Mouse (Mus musculus) liver, embryonic 14.5 days (tissue): ENCODE measurements around the gene Spon1.

Source experiments
- CTCF ChIP-seq: IDR thresholded peaks from 2 replicates; pipeline ENCODE4 v1.5.1; 2016; ENCODE audit warnings: antibody characterized with exemption, low read depth, control low read depth
- EP300 ChIP-seq: IDR thresholded peaks from 2 replicates; pipeline ENCODE4 v1.6.1; 2016; ENCODE audit warnings: antibody characterized with exemption, low read depth

DNA sequence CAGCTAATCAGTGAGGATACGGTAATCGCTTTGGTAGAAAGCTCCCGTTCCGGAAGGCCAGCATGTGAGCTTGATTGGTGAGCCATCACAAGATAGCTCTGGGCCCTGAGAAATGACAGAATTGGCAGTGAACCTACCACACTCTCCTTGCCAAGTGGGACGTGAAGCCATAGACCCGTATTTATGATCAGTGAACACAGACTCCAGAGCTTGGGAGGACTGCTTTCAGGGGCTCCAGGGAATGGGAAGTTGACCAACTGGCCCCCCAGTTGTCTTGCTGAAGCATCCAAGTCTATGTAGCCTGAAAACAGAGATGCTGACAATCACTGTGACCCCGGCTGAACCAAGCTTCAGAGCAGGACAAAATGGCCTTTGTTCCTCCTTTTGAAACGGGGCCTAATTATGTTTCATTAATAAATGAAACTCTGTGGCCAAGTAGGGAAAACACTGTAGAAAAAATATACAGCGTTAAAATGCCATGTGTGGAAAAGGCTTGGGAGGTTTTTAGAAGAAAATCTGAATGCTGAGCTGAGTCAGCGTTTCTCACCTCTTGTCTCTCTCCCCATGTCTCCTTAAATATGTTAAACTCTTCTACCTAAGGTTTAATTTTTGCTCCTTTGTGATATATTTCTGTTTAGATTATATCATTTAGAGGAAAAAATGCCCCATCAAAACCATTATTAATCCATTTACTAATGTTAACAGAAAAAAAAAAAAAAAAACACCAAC is 220.8 kb downstream of the Spon1 start:
- TF ChIP-seq CTCF (no peak), EP300 (no peak)
